Mouse (Mus musculus): ENCODE measurements around the gene Hoxd8.

The Hoxd8 gene

GRCm38 (mm10) chr2:74685059-74685603, 19.3 kb upstream of the Hoxd8 start:
- no peak for DNase-seq (ENCODE audit: low spot score in 2 of 2)

GRCm38 (mm10) chr2:74686301-74686987, 18.0 kb upstream of the Hoxd8 start:
- DNase-seq (ENCODE audit: low spot score in 2 of 2), result no peak

- no peak for DNase-seq (ENCODE audit: low spot score in 2 of 2)
Observed at GRCm38 (mm10) chr2:74686988-74687697, 17.3 kb upstream of the Hoxd8 start.

- no peak for DNase-seq (ENCODE audit: low spot score in 2 of 2)
Observed at GRCm38 (mm10) chr2:74687698-74688555, 16.5 kb upstream of the Hoxd8 start.

GRCm38 (mm10) chr2:74688795-74689573, 15.4 kb upstream of the Hoxd8 start:
- DNase-seq (ENCODE audit: low spot score in 2 of 2), result no peak

GRCm38 (mm10) chr2:74689574-74690337, 14.7 kb upstream of the Hoxd8 start:
- DNase-seq (ENCODE audit: low spot score in 2 of 2), result no peak

- DNase-seq (ENCODE audit: low spot score in 2 of 2), result no peak
Observed at GRCm38 (mm10) chr2:74690338-74690716, 14.1 kb upstream of the Hoxd8 start.

GRCm38 (mm10) chr2:74691022-74691951, 13.1 kb upstream of the Hoxd8 start, which contains the start of gene Hoxd10:
TSS of gene Hoxd10 (plus strand) at chr2:74691924.
- no peak for DNase-seq (ENCODE audit: low spot score in 2 of 2)

- DNase-seq (ENCODE audit: low spot score in 2 of 2), result no peak
Observed at GRCm38 (mm10) chr2:74691995-74692807, 12.2 kb upstream of the Hoxd8 start.

GRCm38 (mm10) chr2:74692808-74693431, 11.5 kb upstream of the Hoxd8 start:
- DNase-seq (ENCODE audit: low spot score in 2 of 2), result no peak

GRCm38 (mm10) chr2:74693432-74693827, 11.0 kb upstream of the Hoxd8 start:
- no peak for DNase-seq (ENCODE audit: low spot score in 2 of 2)

- no peak for DNase-seq (ENCODE audit: low spot score in 2 of 2)
Observed at GRCm38 (mm10) chr2:74694066-74694465, 10.3 kb upstream of the Hoxd8 start.

- DNase-seq (ENCODE audit: low spot score in 2 of 2), result no peak
Observed at GRCm38 (mm10) chr2:74695383-74695782, 9.0 kb upstream of the Hoxd8 start.

- no peak for DNase-seq (ENCODE audit: low spot score in 2 of 2)
Observed at GRCm38 (mm10) chr2:74695813-74696430, 8.5 kb upstream of the Hoxd8 start.

GRCm38 (mm10) chr2:74696442-74697335, 7.7 kb upstream of the Hoxd8 start:
- no peak for DNase-seq (ENCODE audit: low spot score in 2 of 2)

GRCm38 (mm10) chr2:74697567-74698121, 6.8 kb upstream of the Hoxd8 start, which contains the start of gene Hoxd9:
TSS of gene Hoxd9 (plus strand) at chr2:74697727.
- DNase-seq (ENCODE audit: low spot score in 2 of 2), result no peak
